Mouse (Mus musculus) cerebellum, adult 9-11 months (tissue): ENCODE data around the gene Slc38a10.
A peak's percentile ranks its signal among the peaks of the same experiment; 100 is the strongest.

ENCODE experiments used
- DNase-seq: peaks from one replicate; pipeline ENCODE4 v3.0.0; 2022

Slc38a10 gene

GRCm38 (mm10) chr11:120175948-120176347, 24.8 kb upstream of the Slc38a10 start:
- DNase-seq, result no peak

GRCm38 (mm10) chr11:120173213-120173612, 22.1 kb upstream of the Slc38a10 start:
- DNase-seq, result no peak

GRCm38 (mm10) chr11:120171168-120171567, 20.0 kb upstream of the Slc38a10 start:
- DNase-seq, result no peak

GRCm38 (mm10) chr11:120169208-120169992, 18.3 kb upstream of the Slc38a10 start:
- peak; percentile 81 for DNase-seq

GRCm38 (mm10) chr11:120168516-120168915, 17.4 kb upstream of the Slc38a10 start:
- no peak for DNase-seq

- DNase-seq, result no peak
Measured at GRCm38 (mm10) chr11:120167921-120168356, 16.8 kb upstream of the Slc38a10 start.

- no peak for DNase-seq
Measured at GRCm38 (mm10) chr11:120167059-120167458, 15.9 kb upstream of the Slc38a10 start.

GRCm38 (mm10) chr11:120164471-120165261, 13.5 kb upstream of the Slc38a10 start:
- no peak for DNase-seq

GRCm38 (mm10) chr11:120164028-120164427, 12.9 kb upstream of the Slc38a10 start:
- DNase-seq, result no peak

- DNase-seq, result no peak
Measured at GRCm38 (mm10) chr11:120163207-120163606, 12.1 kb upstream of the Slc38a10 start.

GRCm38 (mm10) chr11:120161245-120161644, 10.1 kb upstream of the Slc38a10 start:
- no peak for DNase-seq

- no peak for DNase-seq
Measured at GRCm38 (mm10) chr11:120160478-120160877, 9.3 kb upstream of the Slc38a10 start.

GRCm38 (mm10) chr11:120159653-120160052, 8.5 kb upstream of the Slc38a10 start:
- DNase-seq, result no peak

- DNase-seq, result no peak
Measured at GRCm38 (mm10) chr11:120158828-120159227, 7.7 kb upstream of the Slc38a10 start.

GRCm38 (mm10) chr11:120150440-120151112, 570 bp downstream of the Slc38a10 start:
- no peak for DNase-seq

- no peak for DNase-seq
Measured at GRCm38 (mm10) chr11:120149510-120150200, 1.5 kb downstream of the Slc38a10 start.

GRCm38 (mm10) chr11:120148201-120148855, 2.8 kb downstream of the Slc38a10 start:
- DNase-seq, result no peak

GRCm38 (mm10) chr11:120143708-120144497, 7.2 kb downstream of the Slc38a10 start:
- DNase-seq, result no peak

- DNase-seq, result no peak
Measured at GRCm38 (mm10) chr11:120142601-120143051, 8.5 kb downstream of the Slc38a10 start.

- DNase-seq, result no peak
Measured at GRCm38 (mm10) chr11:120140255-120140654, 10.9 kb downstream of the Slc38a10 start.

- DNase-seq, result no peak
Measured at GRCm38 (mm10) chr11:120139309-120139731, 11.8 kb downstream of the Slc38a10 start.
